Mouse (Mus musculus): Measurements from ENCODE around the gene Sez6l. TPM values are rescaled to one million over a fixed set of nuclear protein-coding genes. Genes with fewer than 3 reads are reported as not detected.

The Sez6l gene
- polyA plus RNA-seq, 1 experiment from 2014 or later: 0.10 TPM

- H3K27ac ChIP-seq (ENCODE audit: low read depth, low read length): no peak overlapping the region
- H3K4me3 ChIP-seq (ENCODE audit: low read depth, low read length): peak overlapping the region; percentile 60
- no peaks in the 10 kb centered on the region for H3K4me1 ChIP-seq (ENCODE audit: control insufficient read depth, insufficient read depth, low read length)
- 2% methylated on average over 16 of the region's 28 CpGs for WGBS (ENCODE audit: insufficient replicate concordance)
- peaks cover 65% of the 10 kb centered on the region for H3K27me3 ChIP-seq (ENCODE audit: control insufficient read depth, insufficient read depth, low read length)
- peak; percentile 56 for ATAC-seq (replicated peaks; ENCODE audit: insufficient number of reproducible peaks, low FRiP score, low TSS enrichment)
- H3K4me2 ChIP-seq: peak overlapping the region; percentile 78
- peak overlapping the region; percentile 68; the same call in 1 of the 2 replicates for H3K9ac ChIP-seq (ENCODE audit: low read depth, low read length)
- no peaks in the 10 kb centered on the region for H3K9me3 ChIP-seq (replicated peaks; ENCODE audit: control insufficient read depth, low read length)
- no peaks in the 10 kb centered on the region for H3K36me3 ChIP-seq (ENCODE audit: control insufficient read depth, insufficient read depth, low read length)
Measured at GRCm38 (mm10) chr5:112394415-112394763, 182.6 kb downstream of the Sez6l start.

GRCm38 (mm10) chr5:112393741-112394414 lies 183.1 kb downstream of the Sez6l start:
- H3K4me1 ChIP-seq (ENCODE audit: control insufficient read depth, insufficient read depth, low read length): no peaks in the 10 kb centered on the region
- 11% methylated on average over 18 of the region's 18 CpGs for WGBS (ENCODE audit: insufficient replicate concordance)
- H3K27ac ChIP-seq (ENCODE audit: low read depth, low read length): no peak overlapping the region
- ATAC-seq (replicated peaks; ENCODE audit: insufficient number of reproducible peaks, low FRiP score, low TSS enrichment): no peak
- no peak overlapping the region for H3K9ac ChIP-seq (ENCODE audit: low read depth, low read length)
- peak overlapping the region; percentile 78 for H3K4me2 ChIP-seq
- peak overlapping the region; percentile 60 for H3K4me3 ChIP-seq (ENCODE audit: low read depth, low read length)
- no peaks in the 10 kb centered on the region for H3K9me3 ChIP-seq (replicated peaks; ENCODE audit: control insufficient read depth, low read length)
- H3K36me3 ChIP-seq (ENCODE audit: control insufficient read depth, insufficient read depth, low read length): no peaks in the 10 kb centered on the region
- peaks cover 69% of the 10 kb centered on the region for H3K27me3 ChIP-seq (ENCODE audit: control insufficient read depth, insufficient read depth, low read length)

- Histone ChIP-seq H3K36me3 (ENCODE audit: control insufficient read depth, insufficient read depth, low read length) (no peaks in the 10 kb centered on the region), H3K4me2 (no peak overlapping the region), H3K4me3 (ENCODE audit: low read depth, low read length) (no peak overlapping the region), H3K4me1 (ENCODE audit: control insufficient read depth, insufficient read depth, low read length) (no peaks in the 10 kb centered on the region), H3K9ac (ENCODE audit: low read depth, low read length) (no peak overlapping the region), H3K9me3 (replicated peaks; ENCODE audit: control insufficient read depth, low read length) (no peaks in the 10 kb centered on the region), H3K27ac (ENCODE audit: low read depth, low read length) (no peak overlapping the region), H3K27me3 (ENCODE audit: control insufficient read depth, insufficient read depth, low read length) (peaks cover 71% of the 10 kb centered on the region)
- no peak for ATAC-seq (replicated peaks; ENCODE audit: insufficient number of reproducible peaks, low FRiP score, low TSS enrichment)
- WGBS (ENCODE audit: insufficient replicate concordance): 59% methylated on average over 27 of the region's 27 CpGs
Measured at GRCm38 (mm10) chr5:112391676-112392323, 185.2 kb downstream of the Sez6l start.

- no peaks in the 10 kb centered on the region for H3K36me3 ChIP-seq (ENCODE audit: control insufficient read depth, insufficient read depth, low read length)
- H3K4me3 ChIP-seq (ENCODE audit: low read depth, low read length): no peak overlapping the region
- H3K4me2 ChIP-seq: no peak overlapping the region
- H3K4me1 ChIP-seq (ENCODE audit: control insufficient read depth, insufficient read depth, low read length): no peaks in the 10 kb centered on the region
- H3K9ac ChIP-seq (ENCODE audit: low read depth, low read length): no peak overlapping the region
- no peak for ATAC-seq (replicated peaks; ENCODE audit: insufficient number of reproducible peaks, low FRiP score, low TSS enrichment)
- peaks cover 69% of the 10 kb centered on the region for H3K27me3 ChIP-seq (ENCODE audit: control insufficient read depth, insufficient read depth, low read length)
- no peak overlapping the region for H3K27ac ChIP-seq (ENCODE audit: low read depth, low read length)
- 32% methylated on average over 16 of the region's 16 CpGs for WGBS (ENCODE audit: insufficient replicate concordance)
- H3K9me3 ChIP-seq (replicated peaks; ENCODE audit: control insufficient read depth, low read length): no peaks in the 10 kb centered on the region
Measured at GRCm38 (mm10) chr5:112391002-112391401, 186.0 kb downstream of the Sez6l start.

GRCm38 (mm10) chr5:112389352-112389751 lies 187.6 kb downstream of the Sez6l start:
- Histone ChIP-seq H3K9ac (ENCODE audit: low read depth, low read length) (no peak overlapping the region), H3K4me1 (ENCODE audit: control insufficient read depth, insufficient read depth, low read length) (no peaks in the 10 kb centered on the region), H3K9me3 (replicated peaks; ENCODE audit: control insufficient read depth, low read length) (no peaks in the 10 kb centered on the region), H3K27me3 (ENCODE audit: control insufficient read depth, insufficient read depth, low read length) (peaks cover 53% of the 10 kb centered on the region), H3K27ac (ENCODE audit: low read depth, low read length) (no peak overlapping the region), H3K36me3 (ENCODE audit: control insufficient read depth, insufficient read depth, low read length) (no peaks in the 10 kb centered on the region), H3K4me2 (no peak overlapping the region), H3K4me3 (ENCODE audit: low read depth, low read length) (no peak overlapping the region)
- WGBS (ENCODE audit: insufficient replicate concordance): 75% methylated on average over 9 of the region's 9 CpGs
- ATAC-seq (replicated peaks; ENCODE audit: insufficient number of reproducible peaks, low FRiP score, low TSS enrichment): no peak

- no peak overlapping the region for H3K9ac ChIP-seq (ENCODE audit: low read depth, low read length)
- H3K4me2 ChIP-seq: no peak overlapping the region
- WGBS (ENCODE audit: insufficient replicate concordance): 60% methylated on average over 2 of the region's 2 CpGs
- H3K36me3 ChIP-seq (ENCODE audit: control insufficient read depth, insufficient read depth, low read length): no peaks in the 10 kb centered on the region
- H3K27me3 ChIP-seq (ENCODE audit: control insufficient read depth, insufficient read depth, low read length): peaks cover 19% of the 10 kb centered on the region
- ATAC-seq (replicated peaks; ENCODE audit: insufficient number of reproducible peaks, low FRiP score, low TSS enrichment): peak; percentile 79
- no peaks in the 10 kb centered on the region for H3K9me3 ChIP-seq (replicated peaks; ENCODE audit: control insufficient read depth, low read length)
- 0 out of 2 replicates have a peak, but pooled peaks cover 3% of the 10 kb centered on the region for H3K4me1 ChIP-seq (ENCODE audit: control insufficient read depth, insufficient read depth, low read length)
- no peak overlapping the region for H3K27ac ChIP-seq (ENCODE audit: low read depth, low read length)
- no peak overlapping the region for H3K4me3 ChIP-seq (ENCODE audit: low read depth, low read length)
Measured at GRCm38 (mm10) chr5:112385973-112386372, 191.0 kb downstream of the Sez6l start.

GRCm38 (mm10) chr5:112384805-112385472 lies 192.0 kb downstream of the Sez6l start:
- Histone ChIP-seq H3K36me3 (ENCODE audit: control insufficient read depth, insufficient read depth, low read length) (no peaks in the 10 kb centered on the region), H3K27me3 (ENCODE audit: control insufficient read depth, insufficient read depth, low read length) (peaks cover 12% of the 10 kb centered on the region), H3K27ac (ENCODE audit: low read depth, low read length) (no peak overlapping the region), H3K9me3 (replicated peaks; ENCODE audit: control insufficient read depth, low read length) (no peaks in the 10 kb centered on the region), H3K4me2 (no peak overlapping the region), H3K9ac (ENCODE audit: low read depth, low read length) (no peak overlapping the region), H3K4me3 (ENCODE audit: low read depth, low read length) (no peak overlapping the region), H3K4me1 (ENCODE audit: control insufficient read depth, insufficient read depth, low read length) (0 out of 2 replicates have a peak, but pooled peaks cover 3% of the 10 kb centered on the region)
- WGBS (ENCODE audit: insufficient replicate concordance): 83% methylated on average over 13 of the region's 13 CpGs
- no peak for ATAC-seq (replicated peaks; ENCODE audit: insufficient number of reproducible peaks, low FRiP score, low TSS enrichment)

- Histone ChIP-seq H3K27ac (ENCODE audit: low read depth, low read length) (no peak overlapping the region), H3K36me3 (ENCODE audit: control insufficient read depth, insufficient read depth, low read length) (no peaks in the 10 kb centered on the region)
- ATAC-seq (replicated peaks; ENCODE audit: insufficient number of reproducible peaks, low FRiP score, low TSS enrichment): no peak
Measured at GRCm38 (mm10) chr5:112382641-112383330, 194.2 kb downstream of the Sez6l start.

More at GRCm38 (mm10) chr5:112382641-112383330, 194.2 kb downstream of the Sez6l start:
- no peak overlapping the region for H3K9ac ChIP-seq (ENCODE audit: low read depth, low read length)
- H3K4me1 ChIP-seq (ENCODE audit: control insufficient read depth, insufficient read depth, low read length): 0 out of 2 replicates have a peak, but pooled peaks cover 3% of the 10 kb centered on the region
- no peak overlapping the region for H3K4me3 ChIP-seq (ENCODE audit: low read depth, low read length)
- no peak overlapping the region for H3K4me2 ChIP-seq
- no peaks in the 10 kb centered on the region for H3K9me3 ChIP-seq (replicated peaks; ENCODE audit: control insufficient read depth, low read length)
- 68% methylated on average over 17 of the region's 17 CpGs for WGBS (ENCODE audit: insufficient replicate concordance)
- no peaks in the 10 kb centered on the region for H3K27me3 ChIP-seq (ENCODE audit: control insufficient read depth, insufficient read depth, low read length)
